Mouse (Mus musculus) CD4-positive, CD25-positive, alpha-beta regulatory T cell, adult 9 weeks (primary cell): ENCODE measurements around the gene Dclre1b. TPM values are rescaled to one million over a fixed set of nuclear protein-coding genes. Genes with fewer than 3 reads are reported as not detected.

Source experiments
- polyA plus RNA-seq: library from polyadenylated mRNA; unstranded; fragments of 100-300 nt; shearing (Covaris generic); gene quantifications from one replicate; pipeline ENCODE4 v1.2.1, GENCODE M21; 2017

Gene Dclre1b
- polyA plus RNA-seq, result 37.2 TPM

GRCm38 (mm10) chr3:103808891-103809798 is at the start of gene Dclre1b, which contains the start of the genes Ap4b1 and Gm43064:
Gene Dclre1b (minus strand): TSS chr3:103809444.
Gene Ap4b1 (plus strand): TSS chr3:103809520.
Gene Gm43064 (plus strand): TSS chr3:103809573.

DNA sequence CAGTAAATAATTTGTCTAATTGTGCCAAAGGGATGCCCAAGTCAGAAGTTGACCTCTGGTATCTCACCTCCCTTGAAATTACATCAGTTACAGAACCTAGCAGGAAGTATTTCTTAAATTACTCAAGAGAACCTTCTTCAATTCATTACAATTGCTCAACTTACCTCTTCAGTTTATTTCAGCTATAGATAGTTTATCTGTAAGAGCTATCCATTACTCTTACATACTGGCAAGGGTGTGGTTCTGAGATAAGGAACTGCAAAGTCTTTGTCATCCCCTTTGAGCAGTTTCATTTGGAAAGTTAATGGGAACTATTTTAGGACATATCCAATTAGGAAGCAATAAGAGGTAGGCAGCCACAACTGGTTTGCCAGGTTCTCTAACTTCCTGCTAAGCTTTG is 23.2 kb upstream of the Dclre1b start, which contains the start of gene Bcl2l15:
Gene Bcl2l15, plus strand, starts transcription at position 176 of the 400 bp plus-strand sequence.

GRCm38 (mm10) chr3:103791230-103792110 is 17.8 kb downstream of the Dclre1b start, which contains the start of gene Hipk1:
Gene Hipk1 (minus strand): TSS chr3:103791563.

Other genes with a start within 250 kb of the Dclre1b start
- gene Syt6, start 234.2 kb downstream of the Dclre1b start, polyA plus RNA-seq, result not detected
- gene Atg4a-ps, start 163.4 kb downstream of the Dclre1b start, polyA plus RNA-seq, result 3.8 TPM
- 0.33 TPM for gene Olfml3, start 71.4 kb downstream of the Dclre1b start, polyA plus RNA-seq
- gene Gm10964, start 70.1 kb downstream of the Dclre1b start, polyA plus RNA-seq, result not detected
- 15.2 TPM for gene Hipk1, start 17.9 kb downstream of the Dclre1b start, polyA plus RNA-seq
- 40.6 TPM for gene Ap4b1, start 76 bp upstream of the Dclre1b start, polyA plus RNA-seq
- gene Gm43064, start 129 bp upstream of the Dclre1b start, polyA plus RNA-seq, result 0.21 TPM
- 1.9 TPM for gene Bcl2l15, start 23.2 kb upstream of the Dclre1b start, polyA plus RNA-seq
- 309 TPM for gene Ptpn22, start 50.4 kb upstream of the Dclre1b start, polyA plus RNA-seq
- 8.7 TPM for gene Rsbn1, start 104.7 kb upstream of the Dclre1b start, polyA plus RNA-seq
- 7.3 TPM for gene Phtf1, start 158.7 kb upstream of the Dclre1b start, polyA plus RNA-seq